Comparison of ENCODE assay signal across 15 mouse cellular contexts in genomic region chr17:75916590-75916989, GRCm38 (mm10).
"Had no signal": no experiment of that assay in that cellular context is flagged by ENCODE, and none has a peak within 500 bp of the region (broad histone marks: within the 10 kb centered on the region; RNA-seq: fewer than 3 reads in every experiment).

No protein-coding gene starts in this region.

- H3K4me2 ChIP-seq: limb, embryonic 13.5 days; liver, embryonic 13.5 days; lung, embryonic 14.5 days; midbrain, embryonic 12.5 days; midbrain, embryonic 15.5 days; neural tube, embryonic 13.5 days had no signal

- H3K36me3 ChIP-seq: limb, embryonic 10.5 days; limb, embryonic 13.5 days; liver, embryonic 13.5 days; midbrain, embryonic 12.5 days; midbrain, embryonic 15.5 days; neural tube, embryonic 13.5 days had no signal

- DNase-seq: kidney, adult 2 months; kidney, postnatal 25 days; layer of hippocampus, adult 9-11 months; liver; liver, embryonic 13.5 days; lung, embryonic 14.5 days; thymus, adult 2 months; thymus, postnatal 25 days had no signal

- H3K27me3 ChIP-seq: limb, embryonic 13.5 days; liver, embryonic 13.5 days; midbrain, embryonic 12.5 days; midbrain, embryonic 15.5 days; neural tube, embryonic 13.5 days had no signal

- ATAC-seq: lung, postnatal 0 days; midbrain, embryonic 15.5 days had no signal

- H3K4me3 ChIP-seq: layer of hippocampus, adult 2 months; limb, embryonic 10.5 days; limb, embryonic 13.5 days; liver, embryonic 13.5 days; midbrain, embryonic 12.5 days; midbrain, embryonic 15.5 days; neural tube, embryonic 13.5 days had no signal
